Mouse (Mus musculus) bone marrow, adult 2 months (tissue): Measurements from ENCODE around the gene Fam19a5.

Experiments used
- CTCF ChIP-seq: fragments of 200-500 bp; IDR thresholded peaks from 2 replicates; pipeline ENCODE4 v1.5.1; 2011; ENCODE audit warnings: low read length, control low read depth; ENCODE audit not compliant: control insufficient read depth, insufficient read depth
- POLR2A ChIP-seq: fragments of 200-500 bp; IDR thresholded peaks from 2 replicates; pipeline ENCODE4 v1.6.1; 2011; ENCODE audit warnings: low read depth, mild to moderate bottlenecking, control low read depth, low read length, borderline replicate concordance; ENCODE audit not compliant: control insufficient read depth

GRCm38 (mm10) chr15:87570182-87570581, 26.1 kb downstream of the Fam19a5 start:
- TF ChIP-seq POLR2A (no peak), CTCF (no peak)
